Mouse (Mus musculus): ENCODE measurements at regions not wholly inside any gene's neighbourhood (a gene's known extent, or its start where the extent isn't known, plus 50 kb on each side); places are given as distances from the start of the nearest gene placed in this dataset.

GRCm38 (mm10) chr8:109415906-109416305 lies 77.9 kb upstream of the Pmfbp1 start:
- peak; percentile 14 to 43 for DNase-seq

- DNase-seq = no peak
Observed at GRCm38 (mm10) chr8:109416327-109417100, 77.3 kb upstream of the Pmfbp1 start.

GRCm38 (mm10) chr8:109417222-109417621 lies 76.6 kb upstream of the Pmfbp1 start:
- DNase-seq = peak; percentile 19 to 61

GRCm38 (mm10) chr8:109417971-109418370 lies 75.9 kb upstream of the Pmfbp1 start:
- no peak for DNase-seq

GRCm38 (mm10) chr8:109419029-109419596 lies 74.7 kb upstream of the Pmfbp1 start:
- no peak for DNase-seq

GRCm38 (mm10) chr8:109424004-109424403 lies 69.8 kb upstream of the Pmfbp1 start:
- DNase-seq = no peak

GRCm38 (mm10) chr8:109428551-109428950 lies 65.3 kb upstream of the Pmfbp1 start:
- DNase-seq = no peak

GRCm38 (mm10) chr8:109434538-109434937 lies 59.3 kb upstream of the Pmfbp1 start:
- no peak for DNase-seq

- no peak for DNase-seq
Observed at GRCm38 (mm10) chr8:109436056-109436455, 57.8 kb upstream of the Pmfbp1 start.

- DNase-seq = peak; percentile 39 to 67
Observed at GRCm38 (mm10) chr8:109436830-109437567, 56.8 kb upstream of the Pmfbp1 start.

GRCm38 (mm10) chr8:109438531-109438930 lies 55.3 kb upstream of the Pmfbp1 start:
- DNase-seq = no peak

All from cerebellum, postnatal 25 days (tissue).